18 mouse cellular contexts compared by ENCODE assay signal in genomic region chr13:52298362-52298761, GRCm38 (mm10).
"Had no signal": no experiment of that assay in that cellular context is flagged by ENCODE, and none has a peak within 500 bp of the region (broad histone marks: within the 10 kb centered on the region; RNA-seq: fewer than 3 reads in every experiment).

No protein-coding gene starts in this region.

- H3K9ac ChIP-seq: limb, embryonic 12.5 days; liver, embryonic 13.5 days; liver, postnatal 0 days; lung, embryonic 15.5 days; neural tube, embryonic 12.5 days; stomach, embryonic 15.5 days had no signal

- ATAC-seq: liver, postnatal 0 days had no signal

- DNase-seq: kidney, adult 9 months; kidney, postnatal 36 days; layer of hippocampus, adult 9-11 months; layer of hippocampus, postnatal 36 days; liver; liver, embryonic 13.5 days; liver, postnatal 0 days; lung, postnatal 14 days; right cerebral cortex, postnatal 14 days; thymus, postnatal 4 days had no signal

- H3K4me3 ChIP-seq: limb, embryonic 12.5 days; liver, embryonic 13.5 days; lung, embryonic 15.5 days; megakaryocyte, embryonic 14.5 days; neural tube, embryonic 12.5 days; stomach, embryonic 15.5 days had no signal

- H3K4me2 ChIP-seq: limb, embryonic 12.5 days; liver, embryonic 13.5 days; lung, embryonic 15.5 days; midbrain, embryonic 11.5 days; neural tube, embryonic 12.5 days; stomach, embryonic 15.5 days had no signal

- H3K4me1 ChIP-seq: limb, embryonic 12.5 days; liver, embryonic 13.5 days; lung, embryonic 15.5 days; neural tube, embryonic 12.5 days; stomach, embryonic 15.5 days had no signal

- H3K27ac ChIP-seq: kidney, postnatal 0 days; limb, embryonic 12.5 days; liver, embryonic 13.5 days; lung, embryonic 15.5 days; macrophage; neural tube, embryonic 12.5 days; stomach, embryonic 15.5 days had no signal

- H3K9me3 ChIP-seq: limb, embryonic 12.5 days; liver, embryonic 13.5 days; lung, embryonic 15.5 days; neural tube, embryonic 12.5 days; stomach, embryonic 15.5 days had no signal

- H3K27me3 ChIP-seq: limb, embryonic 12.5 days; liver, embryonic 13.5 days; lung, embryonic 15.5 days; neural tube, embryonic 12.5 days; stomach, embryonic 15.5 days had no signal

- H3K36me3 ChIP-seq: limb, embryonic 12.5 days; liver, embryonic 13.5 days; lung, embryonic 15.5 days; neural tube, embryonic 12.5 days; stomach, embryonic 15.5 days had no signal
